Mouse (Mus musculus) spleen, adult 18-20 months (tissue): ENCODE measurements around the gene Itpk1.
"Not testable (repeated sequence)": the region's sequence is repeated elsewhere in the genome, so short reads cannot be mapped to it uniquely, and the experiment has no call there.

Experiments
- DNase-seq, 2 experiments: peaks; one replicate each; pipeline ENCODE4 v3.0.0; 2022; ENCODE audit warnings: mixed read lengths in 2 of 2

Itpk1 gene

GRCm38 (mm10) chr12:102653003-102653402 lies 51.7 kb downstream of the Itpk1 start:
- no peak for DNase-seq

GRCm38 (mm10) chr12:102652420-102652819 lies 52.3 kb downstream of the Itpk1 start:
- no peak for DNase-seq

GRCm38 (mm10) chr12:102651871-102652270 lies 52.9 kb downstream of the Itpk1 start:
- no peak for DNase-seq

GRCm38 (mm10) chr12:102651401-102651800 lies 53.3 kb downstream of the Itpk1 start:
- no peak for DNase-seq

GRCm38 (mm10) chr12:102650649-102651048 lies 54.1 kb downstream of the Itpk1 start:
- DNase-seq, result no peak

GRCm38 (mm10) chr12:102647839-102648564 lies 56.7 kb downstream of the Itpk1 start:
- peak in 1 of 2 experiments; percentile 22 for DNase-seq

GRCm38 (mm10) chr12:102646586-102647260 lies 58.0 kb downstream of the Itpk1 start:
- DNase-seq, result peak; percentile 21 to 32

GRCm38 (mm10) chr12:102645911-102646585 lies 58.7 kb downstream of the Itpk1 start:
- DNase-seq, result peak in 1 of 2 experiments; percentile 23

- peak; percentile 49 to 53 for DNase-seq
These were observed 61.4 kb downstream of the Itpk1 start for GRCm38 (mm10) chr12:102643316-102643715.

GRCm38 (mm10) chr12:102640436-102641163 lies 64.1 kb downstream of the Itpk1 start:
- no peak for DNase-seq

GRCm38 (mm10) chr12:102638878-102639277 lies 65.9 kb downstream of the Itpk1 start:
- no peak for DNase-seq

GRCm38 (mm10) chr12:102637235-102637634 lies 67.5 kb downstream of the Itpk1 start:
- no peak for DNase-seq

- DNase-seq, result no peak
These were observed 70.2 kb downstream of the Itpk1 start for GRCm38 (mm10) chr12:102634436-102635050.

- DNase-seq, result no peak
These were observed 71.6 kb downstream of the Itpk1 start for GRCm38 (mm10) chr12:102633083-102633501.

- DNase-seq, result no peak
These were observed 73.0 kb downstream of the Itpk1 start for GRCm38 (mm10) chr12:102631690-102632089.

- not testable (repeated sequence) for DNase-seq
These were observed 74.3 kb downstream of the Itpk1 start for GRCm38 (mm10) chr12:102630471-102630870.

GRCm38 (mm10) chr12:102628221-102628620 lies 76.5 kb downstream of the Itpk1 start:
- peak in 1 of 2 experiments; percentile 25 for DNase-seq

- DNase-seq, result no peak
These were observed 77.2 kb downstream of the Itpk1 start for GRCm38 (mm10) chr12:102627545-102627944.

- no peak for DNase-seq
These were observed 77.9 kb downstream of the Itpk1 start for GRCm38 (mm10) chr12:102626841-102627240.

- no peak for DNase-seq
These were observed 79.0 kb downstream of the Itpk1 start for GRCm38 (mm10) chr12:102625717-102626116.

GRCm38 (mm10) chr12:102625118-102625517 lies 79.6 kb downstream of the Itpk1 start:
- no peak for DNase-seq

- no peak for DNase-seq
These were observed 80.9 kb downstream of the Itpk1 start for GRCm38 (mm10) chr12:102623827-102624226.
